Mouse (Mus musculus): Measurements from ENCODE around the gene Zfp518b.

DNA sequence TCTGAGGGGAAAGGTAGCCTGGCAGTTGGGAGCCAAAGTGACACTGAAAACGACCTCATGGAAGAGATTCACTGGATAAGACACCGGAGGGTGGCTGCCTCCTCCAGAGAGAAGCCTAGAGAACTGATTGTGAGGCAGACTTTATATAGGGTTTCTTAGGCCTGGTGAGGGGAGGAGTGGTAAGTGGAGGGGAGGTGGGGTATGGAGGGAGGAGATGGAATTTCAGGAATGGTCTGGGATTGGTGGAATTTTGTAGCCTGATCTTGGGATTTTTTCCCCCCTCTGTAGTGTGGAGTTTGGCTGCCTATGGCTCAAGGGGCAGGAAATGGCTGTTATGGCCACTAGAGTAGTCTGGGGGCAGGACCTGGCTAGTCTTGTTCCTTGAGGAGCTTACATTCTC, 56.6 kb downstream of the Zfp518b start:
- TF ChIP-seq GATA1 (IDR thresholded peaks at IDR 0.05; ENCODE audit: low read length) (no peak), TAL1 (IDR thresholded peaks at IDR 0.05; ENCODE audit: low read length) (no peak)

Data from erythroblast, embryonic 14.5 days (primary cell).